Mouse (Mus musculus) intestine, embryonic 14.5 days (tissue): ENCODE results near the gene Shf. TPM values are rescaled to one million over a fixed set of nuclear protein-coding genes. Genes with fewer than 3 reads are reported as not detected.
"Not testable (repeated sequence)": the region's sequence is repeated elsewhere in the genome, so short reads cannot be mapped to it uniquely, and the experiment has no call there.

Experiments
- ATAC-seq: fragments of 200-750 bp; cut with Nextera tagmentation; replicated peaks from 2 replicates; pipeline ENCODE4 v1.8.0; 2017; ENCODE audit warnings: low read depth, moderate number of reproducible peaks, moderate TSS enrichment, moderate library complexity; ENCODE audit not compliant: low FRiP score, low TSS enrichment
- DNase-seq: peaks from one replicate; pipeline ENCODE4 v3.0.0-alpha.2; 2018; ENCODE audit warnings: low spot score
- H3K27ac ChIP-seq: fragments of 300-500 bp; sonication (generic); 2 replicates; pipeline ENCODE4 v1.5.1; 2014; ENCODE audit warnings: low read depth, mild to moderate bottlenecking, control low read depth
- H3K27me3 ChIP-seq: fragments of 300-500 bp; sonication (generic); replicated peaks from 2 replicates; pipeline ENCODE4 v1.6.1; 2014; ENCODE audit warnings: low read length, control low read depth; ENCODE audit not compliant: control insufficient read depth, insufficient read depth
- H3K36me3 ChIP-seq: fragments of 300-500 bp; sonication (generic); 2 replicates; pipeline ENCODE4 v1.6.1; 2014; ENCODE audit warnings: low read length, control low read depth; ENCODE audit not compliant: control insufficient read depth, insufficient read depth
- H3K4me1 ChIP-seq: fragments of 300-500 bp; sonication (generic); replicated peaks from 2 replicates; pipeline ENCODE4 v1.6.1; 2014; ENCODE audit warnings: low read length, control low read depth, mixed read lengths; ENCODE audit not compliant: control insufficient read depth, insufficient read depth
- H3K4me2 ChIP-seq: fragments of 300-500 bp; sonication (generic); 2 replicates; pipeline ENCODE4 v1.6.1; 2014; ENCODE audit warnings: low read length
- H3K4me3 ChIP-seq: fragments of 300-500 bp; sonication (generic); 2 replicates; pipeline ENCODE4 v1.5.1; 2014; ENCODE audit warnings: low read depth, low read length, control low read depth, mixed read lengths
- H3K9ac ChIP-seq: fragments of 300-500 bp; sonication (generic); 2 replicates; pipeline ENCODE4 v1.6.1; 2014; ENCODE audit warnings: mild to moderate bottlenecking, low read length
- H3K9me3 ChIP-seq: fragments of 300-500 bp; sonication (generic); 2 replicates; pipeline ENCODE4 v1.6.1; 2016; ENCODE audit warnings: low read length, control low read depth; ENCODE audit not compliant: control insufficient read depth
- whole genome bisulfite sequencing: fragments of 180-500 bp; shearing (Covaris S2); extraction: QIAGEN DNeasy Blood & Tissue Kit; methylation state at CpG from one replicate; pipeline ENCODE4 v1.1.7; 2014; 5-methylcytosine and 5-hydroxymethylcytosine counted together
- polyA plus RNA-seq: library from polyadenylated mRNA; unstranded; fragments of >200 nt; fragmentation: Nextera tagmentation; extraction: Ambion mirVana; gene quantifications from 2 replicates; pipeline ENCODE4 v1.2.1, GENCODE M21; 2014

Shf gene
- polyA plus RNA-seq, result 3.6 and 4.9 TPM in 2 replicates

DNA sequence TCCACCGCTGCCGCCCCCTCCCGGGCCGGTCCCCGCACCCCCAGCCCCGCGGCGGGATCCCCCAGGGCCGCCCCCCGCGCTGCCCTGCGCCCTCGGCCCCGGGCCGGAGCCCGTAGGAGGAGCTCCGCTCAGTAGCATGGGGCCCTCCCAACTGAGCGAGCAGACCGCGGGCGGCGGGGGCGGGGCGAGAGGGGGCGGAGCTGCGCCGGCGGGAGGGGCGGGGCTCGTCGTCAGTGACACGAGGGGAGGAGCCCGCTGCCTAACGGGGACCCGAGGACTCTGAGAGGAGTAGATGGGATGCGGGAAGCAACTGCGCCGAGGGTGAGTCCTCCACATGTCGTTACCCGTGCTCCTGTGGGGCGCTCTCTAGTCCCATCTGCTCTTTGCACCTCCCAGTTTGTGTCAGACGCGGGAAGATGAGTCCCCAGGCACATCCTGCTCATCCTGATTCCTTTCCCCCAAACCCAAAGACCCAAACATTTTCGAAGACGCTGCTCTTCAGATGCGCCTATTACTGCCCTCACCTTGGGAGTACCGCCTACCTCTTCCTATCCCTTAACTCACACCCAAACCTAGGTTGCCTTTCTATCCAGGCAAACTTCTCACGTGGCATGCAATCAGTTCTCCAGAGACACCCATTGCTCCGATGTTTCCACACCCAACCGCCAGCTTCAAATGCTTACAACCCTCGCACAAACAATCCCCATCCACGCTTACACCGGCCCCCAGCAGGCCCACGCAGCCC is at the start of gene Shf:
Shf (minus strand) TSS at position 168 of the 745 bp plus-strand sequence.
- Histone ChIP-seq H3K36me3 (no peaks in the 10 kb centered on the region), H3K4me1 (peaks cover 20% of the 10 kb centered on the region), H3K27ac (no peak within 1 kb of the TSS), H3K9ac (peak within 1 kb of the TSS; percentile 79), H3K9me3 (no peaks in the 10 kb centered on the region), H3K4me2 (peak within 1 kb of the TSS; percentile 66), H3K4me3 (peak within 1 kb of the TSS; percentile 79), H3K27me3 (no peaks in the 10 kb centered on the region)
- under 1% methylated on average over 34 of the region's 54 CpGs for WGBS
- peak; percentile 98 for DNase-seq
- peak; percentile 95 for ATAC-seq

DNA sequence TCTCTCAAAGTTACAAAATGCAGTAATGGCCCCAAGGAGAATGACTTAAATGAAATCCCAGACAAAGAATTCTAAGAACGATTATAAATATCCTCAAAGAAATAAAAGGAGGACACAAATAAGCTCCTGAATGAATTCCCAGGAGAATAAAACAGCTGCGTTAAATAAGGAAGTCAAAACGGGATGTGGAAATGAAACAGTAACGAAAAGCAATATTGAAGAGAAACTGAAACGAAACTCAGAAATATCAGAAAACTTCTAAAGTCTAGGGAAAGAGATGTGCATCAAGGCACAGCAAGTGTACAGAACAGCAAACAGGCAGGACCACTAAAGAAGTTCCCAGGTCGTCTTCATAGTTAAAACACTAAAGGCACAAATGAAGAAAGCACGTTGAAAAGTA is 40.0 kb upstream of the Shf start:
- no peak for DNase-seq
- 81% methylated on average over 7 of the region's 7 CpGs for WGBS

DNA sequence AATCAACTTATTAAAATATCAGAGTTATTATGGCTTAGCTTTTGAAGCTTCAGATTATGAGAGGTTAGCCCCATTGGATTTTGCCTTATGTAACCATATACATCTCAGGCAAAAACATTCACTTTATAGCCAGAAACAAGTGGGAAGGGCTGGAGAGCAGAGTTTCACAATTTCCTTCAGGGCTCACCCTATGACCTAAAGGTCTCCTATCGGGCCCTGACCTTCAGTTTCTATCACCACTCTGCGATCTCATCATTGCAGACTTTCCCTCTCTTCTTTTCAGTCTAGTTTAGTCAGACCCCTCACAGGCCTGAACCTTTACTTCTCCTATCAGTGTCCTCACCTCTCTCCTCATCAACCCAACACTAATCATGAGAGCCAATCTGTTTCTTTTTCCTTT is 38.6 kb upstream of the Shf start:
- 81% methylated on average over 2 of the region's 2 CpGs for WGBS
- Histone ChIP-seq H3K36me3 (no peaks in the 10 kb centered on the region), H3K4me2 (no peak overlapping the region), H3K9me3 (no peaks in the 10 kb centered on the region), H3K27me3 (no peaks in the 10 kb centered on the region), H3K27ac (no peak overlapping the region), H3K4me1 (no peaks in the 10 kb centered on the region), H3K4me3 (no peak overlapping the region), H3K9ac (no peak overlapping the region)
- ATAC-seq (no peak), DNase-seq (no peak)

More for the DNA sequence above, 40.0 kb upstream of the Shf start:
- Histone ChIP-seq H3K36me3 (no peaks in the 10 kb centered on the region), H3K27ac (no peak overlapping the region), H3K4me3 (no peak overlapping the region), H3K4me1 (no peaks in the 10 kb centered on the region), H3K27me3 (no peaks in the 10 kb centered on the region), H3K4me2 (no peak overlapping the region), H3K9ac (no peak overlapping the region), H3K9me3 (no peaks in the 10 kb centered on the region)
- no peak for ATAC-seq

DNA sequence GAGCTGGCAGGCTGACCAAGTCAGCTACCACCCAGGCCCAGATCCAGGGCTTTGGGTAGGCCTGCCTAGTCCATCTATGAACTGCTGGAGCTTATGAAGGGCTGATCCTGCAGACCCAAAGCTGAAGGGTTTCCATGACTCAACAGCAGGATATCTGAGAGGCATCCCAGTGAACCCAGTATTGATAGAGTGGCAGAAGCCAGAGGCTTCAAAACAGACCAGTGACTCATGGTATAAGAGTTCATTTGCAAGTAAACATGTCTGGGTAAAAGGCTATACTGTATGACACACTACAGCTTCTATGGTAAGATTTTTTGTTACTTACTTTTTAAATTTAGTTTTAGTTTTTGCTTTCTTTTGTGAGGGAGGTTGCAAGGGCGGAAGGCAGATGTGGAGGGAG is 27.2 kb upstream of the Shf start:
- 85% methylated on average over 1 of the region's 1 CpGs for WGBS

DNA sequence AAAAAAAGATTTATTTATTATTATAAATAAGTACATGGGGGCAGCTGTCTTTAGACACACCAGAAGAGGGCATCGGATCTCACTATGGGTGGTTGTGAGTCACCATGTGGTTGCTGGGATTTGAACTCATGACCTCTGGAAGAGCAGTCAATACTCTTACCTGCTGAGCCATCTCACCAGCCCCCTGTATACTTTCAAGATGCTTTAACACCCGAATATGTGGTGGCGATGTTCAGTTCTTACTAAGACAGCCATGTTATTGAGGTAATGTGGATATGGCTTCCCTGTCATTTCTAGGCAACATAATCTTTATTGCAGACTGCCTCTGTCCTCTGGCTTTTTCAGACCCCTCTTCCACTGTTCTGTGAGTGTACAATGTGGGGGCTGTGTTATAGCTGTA is 18.2 kb upstream of the Shf start:
- not testable (repeated sequence) for H3K27ac ChIP-seq, DNase-seq, H3K36me3 ChIP-seq, H3K4me1 ChIP-seq, ATAC-seq, H3K4me2 ChIP-seq, H3K27me3 ChIP-seq, H3K4me3 ChIP-seq, H3K9me3 ChIP-seq, H3K9ac ChIP-seq
- WGBS, result 95% methylated on average over 3 of the region's 3 CpGs

More for the DNA sequence above, 27.2 kb upstream of the Shf start:
- Histone ChIP-seq H3K4me1 (no peaks in the 10 kb centered on the region), H3K27me3 (no peaks in the 10 kb centered on the region), H3K4me2 (no peak overlapping the region), H3K9ac (no peak overlapping the region), H3K27ac (no peak overlapping the region), H3K9me3 (no peaks in the 10 kb centered on the region), H3K4me3 (no peak overlapping the region), H3K36me3 (no peaks in the 10 kb centered on the region)
- DNase-seq (no peak), ATAC-seq (no peak)

DNA sequence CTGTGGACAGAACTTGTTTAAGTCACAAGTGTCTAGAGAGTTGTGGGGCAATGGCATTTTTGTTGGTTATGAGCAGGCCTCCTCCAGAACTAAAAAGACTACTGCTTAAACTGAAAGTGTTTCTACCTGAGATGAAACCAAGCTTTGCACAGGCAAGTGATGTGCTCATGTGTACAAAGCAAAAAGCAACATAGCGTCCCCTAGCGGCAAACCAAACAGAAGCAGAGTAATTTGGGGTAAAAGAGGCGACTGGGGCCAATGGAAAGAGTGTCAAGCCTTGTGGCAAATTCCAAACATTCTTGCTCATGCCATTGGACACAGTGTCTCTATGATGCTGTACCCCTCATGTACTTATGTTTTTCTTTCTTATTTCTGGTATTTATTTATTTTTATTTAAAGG is 16.1 kb upstream of the Shf start:
- Histone ChIP-seq H3K36me3 (no peaks in the 10 kb centered on the region), H3K4me3 (no peak overlapping the region), H3K4me1 (no peaks in the 10 kb centered on the region), H3K27me3 (no peaks in the 10 kb centered on the region), H3K9ac (no peak overlapping the region), H3K9me3 (no peaks in the 10 kb centered on the region), H3K27ac (no peak overlapping the region), H3K4me2 (no peak overlapping the region)
- ATAC-seq, result no peak
- WGBS, result 36% methylated on average over 3 of the region's 3 CpGs
- DNase-seq, result no peak

DNA sequence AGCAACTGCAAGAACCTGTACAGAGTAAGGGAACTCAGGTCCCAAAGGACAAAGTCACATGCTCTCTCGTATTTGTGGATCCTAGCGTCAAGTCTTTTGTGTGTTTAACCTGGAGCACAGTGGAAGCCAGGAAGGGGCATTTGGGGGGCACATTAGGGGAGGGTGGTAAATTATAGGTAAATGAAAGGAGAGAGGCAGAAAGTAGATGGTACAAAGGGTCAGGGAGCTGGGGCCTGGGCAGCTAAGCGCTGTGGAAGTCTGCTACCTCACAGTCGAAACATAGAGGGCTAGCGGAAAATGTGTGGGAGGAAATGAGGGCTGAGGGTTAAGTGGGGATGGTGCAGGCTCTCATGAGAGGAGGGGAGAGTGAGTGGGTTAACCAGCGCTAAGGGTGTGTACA is 13.2 kb upstream of the Shf start:
- no peak overlapping the region for H3K27ac ChIP-seq

DNA sequence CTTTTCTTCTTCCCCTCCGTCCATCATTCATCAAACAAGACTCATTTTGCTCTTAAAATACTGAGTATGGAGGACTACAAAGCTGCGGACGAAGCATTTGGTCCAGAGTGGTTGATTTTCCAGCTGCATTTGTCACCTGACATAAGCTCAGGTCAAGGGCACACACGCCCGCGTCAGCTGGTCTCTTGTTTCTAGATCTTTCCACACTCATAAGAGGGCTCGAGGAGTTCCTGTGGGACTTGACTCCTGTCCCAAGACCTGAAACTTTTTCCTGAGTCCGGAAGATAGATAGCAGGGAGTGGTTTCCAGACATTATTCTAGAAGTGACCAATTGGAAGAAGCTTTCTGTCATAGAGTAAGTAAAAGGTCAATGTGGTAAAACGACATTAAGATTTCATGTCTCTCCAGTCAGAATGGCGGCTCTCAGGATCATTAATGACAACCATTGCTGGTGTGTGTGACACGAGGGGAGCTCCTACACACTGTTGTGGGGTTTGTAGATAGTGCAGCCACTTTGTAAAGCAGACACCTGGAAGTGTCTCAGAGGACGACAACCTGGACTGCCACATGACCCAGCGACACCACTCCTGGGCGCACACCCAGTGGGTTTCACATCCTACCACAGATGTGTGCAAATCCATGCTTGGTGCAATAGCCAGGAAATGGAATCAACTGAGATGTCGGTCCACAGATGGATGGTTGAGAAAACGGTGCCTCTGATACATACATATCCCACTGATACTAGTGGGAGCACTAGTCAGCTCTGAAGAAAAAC is 12.6 kb upstream of the Shf start:
- no peak for DNase-seq
- no peak for ATAC-seq
- Histone ChIP-seq H3K36me3 (no peaks in the 10 kb centered on the region), H3K4me3 (no peak overlapping the region), H3K4me1 (no peaks in the 10 kb centered on the region), H3K4me2 (peak overlapping the region; percentile 47; the same call in 1 of the 2 replicates), H3K9ac (no peak overlapping the region), H3K27me3 (no peaks in the 10 kb centered on the region), H3K9me3 (no peaks in the 10 kb centered on the region), H3K27ac (no peak overlapping the region)
- 73% methylated on average over 16 of the region's 16 CpGs for WGBS

More for the DNA sequence above, 13.2 kb upstream of the Shf start:
- DNase-seq, result no peak
- H3K9ac ChIP-seq, result no peak overlapping the region
- H3K4me1 ChIP-seq, result no peaks in the 10 kb centered on the region
- H3K9me3 ChIP-seq, result no peaks in the 10 kb centered on the region
- H3K36me3 ChIP-seq, result no peaks in the 10 kb centered on the region
- no peaks in the 10 kb centered on the region for H3K27me3 ChIP-seq
- H3K4me3 ChIP-seq, result no peak overlapping the region
- no peak overlapping the region for H3K4me2 ChIP-seq
- ATAC-seq, result no peak
- WGBS, result 81% methylated on average over 6 of the region's 6 CpGs
